Mouse (Mus musculus) neural tube, embryonic 12.5 days (tissue): Measurements from ENCODE around the gene Ilvbl. TPM values are rescaled to one million over a fixed set of nuclear protein-coding genes. Genes with fewer than 3 reads are reported as not detected.

Experiments
- microRNA-seq: library from miRNA; unstranded; fragments of <30 nt; microRNA quantifications from one replicate; pipeline ENCODE4, GENCODE M21; 2017
- polyA plus RNA-seq: library from polyadenylated mRNA; unstranded; fragments of >200 nt; fragmentation: Nextera tagmentation; extraction: Ambion mirVana; gene quantifications from 2 replicates; pipeline ENCODE4 v1.2.1, GENCODE M21; 2016

The Ilvbl gene
- polyA plus RNA-seq, 1 experiment from 2014 or later, result 51.8 TPM

Small RNA genes within 50 kb of the gene (microRNA-seq; reads per million reads assigned to microRNA genes)
- gene Gm27541, result not detected

Other genes with a start within 250 kb of the Ilvbl start
- gene Agpat3, start 221.9 kb upstream of the Ilvbl start, polyA plus RNA-seq, result 62.4 and 65.1 TPM in 2 replicates
- 333 and 347 TPM in 2 replicates for gene Rrp1, start 161.3 kb upstream of the Ilvbl start, polyA plus RNA-seq
- 105 and 110 TPM in 2 replicates for gene Cstb, start 148.7 kb upstream of the Ilvbl start, polyA plus RNA-seq
- gene Pdxk, start 109.4 kb upstream of the Ilvbl start, polyA plus RNA-seq, result 9.0 and 9.4 TPM in 2 replicates
- not detected in 2 replicates for gene Olfr1358, start 56.9 kb upstream of the Ilvbl start, polyA plus RNA-seq
- gene Syde1, start 17.6 kb downstream of the Ilvbl start, polyA plus RNA-seq, result 7.8 and 7.9 TPM in 2 replicates
- not detected in 2 replicates for gene Olfr1357, start 43.7 kb downstream of the Ilvbl start, polyA plus RNA-seq
- gene Casp14, start 143.9 kb downstream of the Ilvbl start, polyA plus RNA-seq, result not detected in 2 replicates
- not detected in 2 replicates for gene Ccdc105, start 178.7 kb downstream of the Ilvbl start, polyA plus RNA-seq
- 1.8 and 2.8 TPM in 2 replicates for gene Slc1a6, start 206.2 kb downstream of the Ilvbl start, polyA plus RNA-seq